Mouse (Mus musculus) stomach, postnatal 0 days (tissue): ENCODE measurements around the gene Vps37b. TPM values are rescaled to one million over a fixed set of nuclear protein-coding genes. Genes with fewer than 3 reads are reported as not detected.

Source experiments
- ATAC-seq: fragments of 200-750 bp; cut with Nextera tagmentation; 2 replicates; pipeline ENCODE4 v1.8.0; 2017; ENCODE audit not compliant: low FRiP score, low TSS enrichment
- DNase-seq: peaks from one replicate; pipeline ENCODE4 v3.0.0-alpha.2; 2016; ENCODE audit warnings: low spot score
- H3K27ac ChIP-seq: fragments of 300-500 bp; sonication (generic); replicated peaks from 2 replicates; pipeline ENCODE4 v1.5.1; 2014; ENCODE audit warnings: mild to moderate bottlenecking, control low read depth
- H3K27me3 ChIP-seq: fragments of 300-500 bp; sonication (generic); 2 replicates; pipeline ENCODE4 v1.6.1; 2014; ENCODE audit warnings: low read length; ENCODE audit not compliant: control insufficient read depth, insufficient read depth
- H3K36me3 ChIP-seq: fragments of 300-500 bp; sonication (generic); 2 replicates; pipeline ENCODE4 v1.6.1; 2014; ENCODE audit warnings: low read length, mixed read lengths; ENCODE audit not compliant: control insufficient read depth, insufficient read depth
- H3K4me1 ChIP-seq: fragments of 300-500 bp; sonication (generic); replicated peaks from 2 replicates; pipeline ENCODE4 v1.6.1; 2014; ENCODE audit warnings: antibody characterized with exemption; ENCODE audit not compliant: control insufficient read depth, insufficient read depth
- H3K4me2 ChIP-seq: fragments of 300-500 bp; sonication (generic); replicated peaks from 2 replicates; pipeline ENCODE4 v1.6.1; 2014; ENCODE audit warnings: low read depth, mild to moderate bottlenecking, control low read depth, moderate library complexity
- H3K4me3 ChIP-seq: fragments of 300-500 bp; sonication (generic); 2 replicates; pipeline ENCODE4 v1.5.1; 2014; ENCODE audit warnings: low read depth, low read length, control low read depth
- H3K9ac ChIP-seq: fragments of 300-500 bp; sonication (generic); 2 replicates; pipeline ENCODE4 v1.6.1; 2014; ENCODE audit warnings: mild to moderate bottlenecking, low read length, control low read depth, mixed read lengths
- H3K9me3 ChIP-seq: fragments of 300-500 bp; sonication (generic); 2 replicates; pipeline ENCODE4 v1.6.1; 2016; ENCODE audit warnings: low read length; ENCODE audit not compliant: control insufficient read depth
- CTCF ChIP-seq: IDR thresholded peaks from 2 replicates; pipeline ENCODE4 v1.5.1; 2016; ENCODE audit warnings: antibody characterized with exemption, low read depth, mild to moderate bottlenecking, moderate library complexity
- EP300 ChIP-seq: optimal IDR thresholded peaks from 2 replicates; pipeline ENCODE3; 2016; ENCODE audit warnings: antibody characterized with exemption
- WGBS: fragments of 180-500 bp; shearing (Covaris S2); extraction: QIAGEN DNeasy Blood & Tissue Kit; methylation state at CpG from one replicate; pipeline ENCODE4 v1.1.7; 2014; 5-methylcytosine and 5-hydroxymethylcytosine counted together
- polyA plus RNA-seq: library from polyadenylated mRNA; unstranded; fragments of >200 nt; fragmentation: Nextera tagmentation; extraction: Ambion mirVana; gene quantifications from 2 replicates; pipeline ENCODE4 v1.2.1, GENCODE M21; 2015

The Vps37b gene
- polyA plus RNA-seq, 1 experiment from 2014 or later: 31.0 TPM

- H3K9me3 ChIP-seq: no peaks in the 10 kb centered on the region
- 70% methylated on average over 11 of the region's 11 CpGs for WGBS
- no peak overlapping the region; the same call in 1 of the 2 replicates for H3K9ac ChIP-seq
- ATAC-seq (no peak), DNase-seq (no peak)
- TF ChIP-seq EP300 (no peak), CTCF (no peak)
- H3K4me2 ChIP-seq: no peak overlapping the region
- peaks cover 31% of the 10 kb centered on the region for H3K36me3 ChIP-seq
- 0 out of 2 replicates have a peak, but pooled peaks cover 2% of the 10 kb centered on the region for H3K4me1 ChIP-seq
- 0 out of 2 replicates have a peak overlapping the region, but pooled peaks have one; percentile 53 for H3K27ac ChIP-seq
- no peak overlapping the region for H3K4me3 ChIP-seq
- H3K27me3 ChIP-seq: no peaks in the 10 kb centered on the region
These were observed 26.5 kb downstream of the Vps37b start for GRCm38 (mm10) chr5:124005591-124005990.

GRCm38 (mm10) chr5:124005151-124005500 is 26.9 kb downstream of the Vps37b start:
- Histone ChIP-seq H3K9me3 (no peaks in the 10 kb centered on the region), H3K27ac (peak overlapping the region; percentile 45; the same call in 1 of the 2 replicates), H3K4me3 (no peak overlapping the region), H3K9ac (no peak overlapping the region), H3K4me2 (no peak overlapping the region), H3K27me3 (no peaks in the 10 kb centered on the region), H3K36me3 (peaks cover 33% of the 10 kb centered on the region), H3K4me1 (0 out of 2 replicates have a peak, but pooled peaks cover 2% of the 10 kb centered on the region)
- WGBS: 84% methylated on average over 15 of the region's 15 CpGs
- DNase-seq (no peak), ATAC-seq (no peak)
- no peak for TF ChIP-seq EP300
- no peak for TF ChIP-seq CTCF

GRCm38 (mm10) chr5:124004356-124005150 is 27.5 kb downstream of the Vps37b start:
- peak; percentile 78 for ATAC-seq
- Histone ChIP-seq H3K36me3 (peaks cover 30% of the 10 kb centered on the region), H3K4me1 (0 out of 2 replicates have a peak, but pooled peaks cover 2% of the 10 kb centered on the region), H3K4me3 (no peak overlapping the region), H3K9me3 (no peaks in the 10 kb centered on the region), H3K27me3 (no peaks in the 10 kb centered on the region), H3K4me2 (no peak overlapping the region), H3K9ac (no peak overlapping the region), H3K27ac (peak overlapping the region; percentile 61)
- peak; percentile 93 for DNase-seq
- 78% methylated on average over 17 of the region's 17 CpGs for WGBS
- TF ChIP-seq EP300 (no peak), CTCF (peak; percentile 9; the same call in 1 of the 2 replicates)

GRCm38 (mm10) chr5:124003375-124003774 is 28.7 kb downstream of the Vps37b start:
- TF ChIP-seq CTCF (no peak), EP300 (no peak)
- no peaks in the 10 kb centered on the region for H3K9me3 ChIP-seq
- DNase-seq: no peak
- H3K27ac ChIP-seq: peak overlapping the region; percentile 35
- peaks cover 25% of the 10 kb centered on the region for H3K36me3 ChIP-seq
- 0 out of 2 replicates have a peak, but pooled peaks cover 2% of the 10 kb centered on the region for H3K4me1 ChIP-seq
- H3K27me3 ChIP-seq: no peaks in the 10 kb centered on the region
- no peak overlapping the region for H3K9ac ChIP-seq
- 66% methylated on average over 4 of the region's 4 CpGs for WGBS
- no peak for ATAC-seq
- no peak overlapping the region for H3K4me3 ChIP-seq
- no peak overlapping the region for H3K4me2 ChIP-seq

- Histone ChIP-seq H3K36me3 (peaks cover 22% of the 10 kb centered on the region), H3K9me3 (no peaks in the 10 kb centered on the region), H3K4me3 (no peak overlapping the region), H3K27me3 (no peaks in the 10 kb centered on the region), H3K4me2 (no peak overlapping the region), H3K4me1 (0 out of 2 replicates have a peak, but pooled peaks cover 2% of the 10 kb centered on the region), H3K27ac (peak overlapping the region; percentile 35), H3K9ac (no peak overlapping the region)
- TF ChIP-seq CTCF: no peak
- no peak for TF ChIP-seq EP300
- ATAC-seq (no peak), DNase-seq (no peak)
- whole genome bisulfite sequencing: 58% methylated on average over 2 of the region's 2 CpGs
These were observed 29.2 kb downstream of the Vps37b start for GRCm38 (mm10) chr5:124002876-124003275.

GRCm38 (mm10) chr5:124001274-124001673 is 30.8 kb downstream of the Vps37b start:
- H3K4me3 ChIP-seq: no peak overlapping the region
- H3K9me3 ChIP-seq: no peaks in the 10 kb centered on the region
- ATAC-seq (no peak), DNase-seq (no peak)
- H3K27ac ChIP-seq: no peak overlapping the region
- H3K4me1 ChIP-seq: 0 out of 2 replicates have a peak, but pooled peaks cover 2% of the 10 kb centered on the region
- no peak overlapping the region for H3K9ac ChIP-seq
- no peaks in the 10 kb centered on the region for H3K27me3 ChIP-seq
- TF ChIP-seq EP300 (no peak), CTCF (no peak)
- WGBS: 50% methylated on average over 9 of the region's 9 CpGs
- H3K36me3 ChIP-seq: peaks cover 12% of the 10 kb centered on the region; the same call in 1 of the 2 replicates
- no peak overlapping the region for H3K4me2 ChIP-seq
